Mouse (Mus musculus) E14TG2a.4 (cell line): Measurements from ENCODE around the gene Haghl.
"Not testable (repeated sequence)": the region's sequence is repeated elsewhere in the genome, so short reads cannot be mapped to it uniquely, and the experiment has no call there.

Experiments
- H3K27me3 ChIP-seq: 2 replicates; pipeline ENCODE4 v1.6.1; 2014; ENCODE audit warnings: low read length, control low read depth; ENCODE audit not compliant: insufficient read depth
- H3K36me3 ChIP-seq: 2 replicates; pipeline ENCODE4 v1.6.1; 2014; ENCODE audit warnings: low read length, control low read depth; ENCODE audit not compliant: insufficient read depth
- H3K4me1 ChIP-seq: replicated peaks from 2 replicates; pipeline ENCODE4 v1.6.1; 2014; ENCODE audit warnings: low read depth, low read length, control low read depth
- H3K4me3 ChIP-seq: replicated peaks from 2 replicates; pipeline ENCODE4 v1.5.1; 2014; ENCODE audit warnings: mild to moderate bottlenecking, low read length
- H3K9me3 ChIP-seq: 2 replicates; pipeline ENCODE4 v1.6.1; 2014; ENCODE audit warnings: low read length, control low read depth
- CTCF ChIP-seq: conservative IDR thresholded peaks from 2 replicates; pipeline ENCODE4 v1.5.1; 2014; ENCODE audit warnings: low read length
- NANOG ChIP-seq: IDR thresholded peaks from 2 replicates; pipeline ENCODE4 v1.6.1; 2014; ENCODE audit warnings: borderline replicate concordance, low read length, mixed read lengths
- POU5F1 ChIP-seq: IDR thresholded peaks from 2 replicates; pipeline ENCODE4 v1.6.1; 2014; ENCODE audit warnings: low read length, borderline replicate concordance

The Haghl gene

GRCm38 (mm10) chr17:25808789-25809605 is 23.5 kb upstream of the Haghl start, which contains the start of gene Fbxl16:
TSS of gene Fbxl16 (plus strand) at chr17:25809085.
- Histone ChIP-seq H3K4me1 (peaks cover 18% of the 10 kb centered on the region), H3K4me3 (peak within 1 kb of the TSS; percentile 92), H3K9me3 (0 out of 2 replicates have a peak, but pooled peaks cover 8% of the 10 kb centered on the region), H3K27me3 (peaks cover 67% of the 10 kb centered on the region), H3K36me3 (no peaks in the 10 kb centered on the region)
- TF ChIP-seq POU5F1 = no peak

DNA sequence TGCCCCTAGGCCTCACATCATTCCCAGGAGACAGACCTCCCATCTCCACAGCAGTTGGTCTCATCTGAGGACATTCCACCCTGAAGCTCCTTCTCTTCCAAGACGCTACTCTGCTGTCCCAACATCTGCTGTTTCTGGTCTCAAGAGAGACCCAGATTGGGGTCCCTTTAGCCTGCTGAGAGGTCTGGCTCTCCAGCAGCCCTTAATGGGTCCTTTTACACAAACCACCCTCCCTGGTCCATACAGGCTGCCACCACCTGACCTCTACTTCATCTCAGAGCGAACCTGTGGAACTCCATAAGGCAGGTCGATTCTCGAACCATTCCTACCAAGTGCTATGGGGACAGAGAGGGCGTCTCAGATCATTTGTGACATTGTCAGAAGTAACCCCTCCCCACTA is 22.6 kb upstream of the Haghl start:
- Histone ChIP-seq H3K4me3 (peak overlapping the region; percentile 92), H3K4me1 (peaks cover 20% of the 10 kb centered on the region), H3K36me3 (no peaks in the 10 kb centered on the region), H3K27me3 (peaks cover 71% of the 10 kb centered on the region), H3K9me3 (0 out of 2 replicates have a peak, but pooled peaks cover 6% of the 10 kb centered on the region)
- TF ChIP-seq CTCF (no peak), POU5F1 (no peak), NANOG (no peak)

GRCm38 (mm10) chr17:25807452-25807851 is 22.0 kb upstream of the Haghl start:
- TF ChIP-seq CTCF = 0 out of 2 replicates have a peak, but pooled peaks have one; percentile 12
- not testable (repeated sequence) for H3K9me3 ChIP-seq, H3K4me3 ChIP-seq, H3K36me3 ChIP-seq
- H3K4me1 ChIP-seq = peaks cover 22% of the 10 kb centered on the region
- peaks cover 71% of the 10 kb centered on the region for H3K27me3 ChIP-seq

GRCm38 (mm10) chr17:25806507-25806906 is 21.0 kb upstream of the Haghl start:
- Histone ChIP-seq H3K27me3 (peaks cover 70% of the 10 kb centered on the region), H3K4me3 (no peak overlapping the region), H3K36me3 (no peaks in the 10 kb centered on the region), H3K4me1 (peaks cover 22% of the 10 kb centered on the region), H3K9me3 (no peaks in the 10 kb centered on the region)
- no peak for TF ChIP-seq CTCF
- TF ChIP-seq POU5F1 = no peak
- TF ChIP-seq NANOG = no peak

- Histone ChIP-seq H3K36me3 (no peaks in the 10 kb centered on the region), H3K4me1 (peaks cover 13% of the 10 kb centered on the region), H3K9me3 (no peaks in the 10 kb centered on the region), H3K27me3 (peaks cover 41% of the 10 kb centered on the region), H3K4me3 (no peak overlapping the region)
- TF ChIP-seq CTCF (no peak), POU5F1 (no peak), NANOG (no peak)
Observed at GRCm38 (mm10) chr17:25802825-25803517, 17.5 kb upstream of the Haghl start.

- Histone ChIP-seq H3K4me1 (peaks cover 21% of the 10 kb centered on the region), H3K9me3 (no peaks in the 10 kb centered on the region), H3K27me3 (peaks cover 39% of the 10 kb centered on the region), H3K4me3 (no peak overlapping the region), H3K36me3 (no peaks in the 10 kb centered on the region)
- TF ChIP-seq POU5F1 (no peak), CTCF (peak; percentile 79)
Observed at GRCm38 (mm10) chr17:25801029-25801428, 15.6 kb upstream of the Haghl start.

DNA sequence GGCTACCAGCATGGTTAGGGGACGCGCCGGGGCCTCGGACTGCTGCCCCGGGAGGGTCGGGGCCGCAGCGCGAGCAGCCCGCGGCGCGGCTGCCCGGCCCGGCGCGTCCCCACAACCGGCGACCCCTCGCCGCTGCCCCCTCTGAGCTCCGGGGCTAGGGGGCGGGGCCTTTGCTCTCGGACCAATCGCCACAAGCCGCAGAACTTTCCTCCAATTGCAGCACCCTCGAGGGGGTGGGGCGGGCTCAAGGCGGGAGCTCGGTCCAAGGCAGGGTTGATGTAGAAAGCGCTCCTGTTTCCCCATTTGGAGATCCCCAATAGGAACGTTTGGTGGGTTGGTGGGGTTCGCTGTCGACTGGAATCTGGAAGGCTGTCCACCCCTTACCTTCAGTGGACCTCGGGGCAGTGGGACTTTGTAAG is 11.5 kb upstream of the Haghl start, which contains the start of gene Metrn:
Metrn (minus strand) TSS at position 186 of the 419 bp plus-strand sequence.
- H3K4me1 ChIP-seq = peaks cover 52% of the 10 kb centered on the region

DNA sequence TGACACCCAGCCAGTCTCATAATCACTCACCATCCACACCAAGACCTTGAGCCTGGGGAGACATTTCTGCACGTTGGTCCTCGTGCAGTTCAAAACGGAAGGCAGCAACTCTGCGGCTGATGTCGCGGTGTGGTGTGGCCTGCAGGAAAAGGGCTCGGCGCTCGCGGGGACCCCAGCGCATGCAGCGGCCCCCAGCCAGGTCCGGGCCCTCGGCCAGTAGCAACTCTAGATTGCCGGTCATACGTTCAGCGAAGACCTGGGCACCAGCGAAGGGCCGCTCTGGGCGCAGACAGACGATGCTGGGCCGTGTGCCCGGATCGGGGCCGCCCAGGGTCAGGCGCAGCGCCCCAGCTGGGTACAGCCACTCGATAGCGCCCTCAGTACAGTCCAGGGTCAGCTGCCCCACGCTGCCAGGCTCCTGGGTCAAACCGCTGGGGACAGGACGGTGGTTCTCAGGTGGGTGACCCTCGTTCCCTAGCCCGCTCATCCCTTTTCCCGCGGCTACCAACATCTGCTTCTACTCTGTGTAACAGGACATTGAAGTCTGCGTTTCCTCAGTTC is 10.8 kb upstream of the Haghl start:
- TF ChIP-seq POU5F1 (no peak), CTCF (no peak)
- Histone ChIP-seq H3K9me3 (no peaks in the 10 kb centered on the region), H3K36me3 (peaks cover 12% of the 10 kb centered on the region), H3K4me1 (peaks cover 55% of the 10 kb centered on the region), H3K27me3 (peaks cover 15% of the 10 kb centered on the region), H3K4me3 (peak overlapping the region; percentile 88)

More for the DNA sequence above, 11.5 kb upstream of the Haghl start, which contains the start of gene Metrn:
- Histone ChIP-seq H3K9me3 (no peaks in the 10 kb centered on the region), H3K27me3 (peaks cover 21% of the 10 kb centered on the region), H3K4me3 (peak within 1 kb of the TSS; percentile 88), H3K36me3 (peaks cover 12% of the 10 kb centered on the region)
- no peak for TF ChIP-seq POU5F1

DNA sequence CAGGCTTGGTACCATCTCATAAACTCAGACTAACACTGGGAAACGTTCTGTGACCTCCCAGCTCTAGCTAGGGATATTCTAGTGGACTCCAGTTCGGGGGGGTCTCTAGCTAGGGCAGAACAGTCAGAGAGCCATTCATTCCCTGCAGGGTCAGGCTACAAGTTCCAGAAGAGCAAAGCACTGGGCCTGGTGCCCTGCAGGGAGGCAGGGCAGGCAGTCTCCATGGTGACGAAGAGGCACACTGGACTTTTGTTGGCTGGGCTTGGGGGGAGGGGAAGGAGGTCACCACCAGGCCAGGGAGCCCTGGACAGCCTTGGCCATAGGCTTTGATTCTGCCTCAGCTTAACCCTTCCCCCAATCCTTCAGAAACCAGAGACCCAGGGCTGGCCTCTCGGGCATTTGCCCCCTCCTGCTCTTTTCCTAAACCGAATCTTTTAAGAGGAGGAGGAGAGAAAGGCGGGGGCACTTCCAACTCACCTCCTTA is 10.2 kb upstream of the Haghl start, which contains the start of gene AC134908.4:
AC134908.4 (minus strand) TSS at position 51 of the 484 bp plus-strand sequence.
- peak within 1 kb of the TSS; percentile 88 for H3K4me3 ChIP-seq
- H3K4me1 ChIP-seq = peaks cover 61% of the 10 kb centered on the region
- peaks cover 14% of the 10 kb centered on the region for H3K36me3 ChIP-seq

More for the DNA sequence above, 10.2 kb upstream of the Haghl start, which contains the start of gene AC134908.4:
- H3K27me3 ChIP-seq = peaks cover 14% of the 10 kb centered on the region
- TF ChIP-seq CTCF (no peak), NANOG (no peak), POU5F1 (no peak)
- H3K9me3 ChIP-seq = no peaks in the 10 kb centered on the region
